Mouse (Mus musculus): ENCODE results near the gene Maml2.

DNA sequence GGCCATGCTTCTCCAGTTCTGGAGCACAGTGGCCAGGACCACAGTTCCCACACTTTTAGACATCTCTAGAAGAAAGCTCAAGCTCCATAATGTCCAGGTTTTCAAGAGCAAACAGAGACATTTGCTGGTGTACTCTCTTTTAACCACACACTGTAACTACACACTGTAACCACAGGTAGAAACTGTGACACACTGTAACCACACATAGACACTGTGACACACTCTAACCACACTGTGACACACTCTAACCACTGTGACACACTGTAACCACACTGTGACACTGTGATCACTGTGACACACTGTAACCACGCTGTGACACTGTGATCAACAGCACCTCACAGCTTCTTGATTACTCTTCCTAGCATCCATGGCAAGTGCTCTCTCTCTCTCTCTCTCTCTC, 148.5 kb downstream of the Maml2 start:
- no peak for TF ChIP-seq CTCF (IDR thresholded peaks at IDR 0.05)
- no peak for TF ChIP-seq EP300 (IDR thresholded peaks at IDR 0.05)

Measured in lung, postnatal 0 days (tissue).